Mouse (Mus musculus): ENCODE data around the gene Snx17. TPM values are rescaled to one million over a fixed set of nuclear protein-coding genes. Genes with fewer than 3 reads are reported as not detected.

The Snx17 gene
- polyA plus RNA-seq (2016; fragmentation: Nextera tagmentation; extraction: Ambion mirVana) = 140 and 145 TPM in 2 replicates

DNA sequence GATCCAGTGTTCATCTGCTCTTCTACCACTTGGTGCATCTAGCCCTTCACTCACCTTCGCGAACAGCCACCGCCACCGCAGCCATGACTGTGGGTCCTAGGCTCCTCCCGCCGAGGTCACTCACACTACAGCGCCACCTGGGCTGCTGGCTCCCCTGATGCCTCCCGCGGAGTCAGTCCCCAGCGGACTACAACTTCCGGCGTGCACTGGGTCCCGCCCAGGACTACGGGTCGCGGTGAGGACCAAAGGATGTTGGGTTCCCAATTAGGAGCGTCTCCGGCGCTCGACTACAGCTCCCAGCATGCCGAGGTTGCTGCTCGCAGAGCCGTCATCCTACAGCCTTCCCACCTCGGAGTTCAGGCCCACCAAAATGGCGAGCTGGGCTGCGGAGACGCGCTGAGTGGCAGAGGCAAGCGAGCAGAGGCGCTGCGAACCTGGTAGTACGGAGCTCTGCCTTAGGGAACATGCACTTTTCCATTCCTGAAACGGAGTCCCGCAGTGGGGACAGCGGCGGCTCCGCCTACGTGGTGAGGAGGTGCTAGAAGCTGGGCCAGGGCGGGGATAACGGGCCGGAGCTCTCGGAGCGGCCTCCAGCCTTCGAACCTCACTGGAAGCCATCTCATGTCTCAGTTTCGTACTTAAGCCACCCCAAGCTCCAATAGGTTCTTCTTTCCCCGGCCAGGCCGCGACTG, at the start of gene Snx17, which contains the start of gene Eif2b4:
TSS of gene Snx17 (plus strand) at position 289 of the 692 bp plus-strand sequence.
TSS of gene Eif2b4 (minus strand) at position 492 of the 692 bp plus-strand sequence.
- H3K4me2 ChIP-seq (replicated peaks) = peak within 1 kb of the TSS; percentile 87
- no peaks in the 10 kb centered on the region for H3K27me3 ChIP-seq
- under 1% methylated on average over 48 of the region's 48 CpGs for WGBS
- peak within 1 kb of the TSS; percentile 83 for H3K27ac ChIP-seq
- H3K4me3 ChIP-seq = peak within 1 kb of the TSS; percentile 80
- no peaks in the 10 kb centered on the region for H3K9me3 ChIP-seq (replicated peaks)
- peak within 1 kb of the TSS; percentile 85 for H3K9ac ChIP-seq
- peaks cover 65% of the 10 kb centered on the region for H3K36me3 ChIP-seq
- ATAC-seq (ENCODE audit: low FRiP score) = peak; percentile 95
- H3K4me1 ChIP-seq = peaks cover 22% of the 10 kb centered on the region

DNA sequence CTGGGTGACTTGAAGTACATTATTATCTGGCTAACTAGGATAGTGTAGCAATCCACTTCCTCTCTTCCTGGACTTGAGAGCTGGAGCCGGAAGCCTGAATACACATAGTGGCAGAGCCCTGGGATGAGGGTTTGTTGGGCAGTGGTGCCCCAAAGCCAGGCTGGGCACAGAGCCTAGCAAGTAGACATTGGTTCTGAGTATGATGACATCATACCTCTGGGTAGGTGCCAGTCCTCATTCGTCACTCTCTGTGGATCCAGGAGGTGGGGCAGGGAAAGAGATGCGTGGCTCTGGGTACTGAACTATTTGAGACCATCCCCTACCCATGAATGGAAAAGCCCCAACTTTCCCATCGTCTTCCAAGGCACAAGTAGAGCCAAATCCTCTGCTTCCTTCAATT, 43.2 kb upstream of the Snx17 start:
- ATAC-seq (ENCODE audit: low FRiP score) = no peak
- Histone ChIP-seq H3K4me1 (peaks cover 11% of the 10 kb centered on the region), H3K4me2 (replicated peaks) (no peak overlapping the region), H3K27ac (no peak overlapping the region), H3K4me3 (no peak overlapping the region), H3K9me3 (replicated peaks) (no peaks in the 10 kb centered on the region), H3K27me3 (no peaks in the 10 kb centered on the region), H3K9ac (no peak overlapping the region), H3K36me3 (peaks cover 25% of the 10 kb centered on the region)
- WGBS = 97% methylated on average over 4 of the region's 4 CpGs

DNA sequence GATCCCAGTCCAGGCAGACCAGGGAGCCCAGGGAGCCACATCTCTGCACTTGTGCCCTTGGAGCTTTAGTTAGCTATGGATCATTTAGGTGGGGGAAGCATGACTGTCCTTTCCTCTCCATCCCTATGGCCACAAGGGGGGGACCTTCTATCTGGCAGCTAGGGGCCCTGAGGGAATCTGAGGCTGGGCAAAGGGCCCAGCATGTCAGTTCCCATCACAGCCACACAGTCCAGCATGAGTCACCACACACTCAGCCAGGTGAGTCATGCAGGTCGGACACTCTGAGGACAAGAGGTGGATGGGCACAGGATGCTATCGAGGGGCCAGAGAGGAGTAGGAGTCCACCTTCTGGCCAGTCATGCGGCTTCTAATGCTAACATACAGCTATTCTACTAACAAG, 41.3 kb upstream of the Snx17 start:
- no peaks in the 10 kb centered on the region for H3K27me3 ChIP-seq

DNA sequence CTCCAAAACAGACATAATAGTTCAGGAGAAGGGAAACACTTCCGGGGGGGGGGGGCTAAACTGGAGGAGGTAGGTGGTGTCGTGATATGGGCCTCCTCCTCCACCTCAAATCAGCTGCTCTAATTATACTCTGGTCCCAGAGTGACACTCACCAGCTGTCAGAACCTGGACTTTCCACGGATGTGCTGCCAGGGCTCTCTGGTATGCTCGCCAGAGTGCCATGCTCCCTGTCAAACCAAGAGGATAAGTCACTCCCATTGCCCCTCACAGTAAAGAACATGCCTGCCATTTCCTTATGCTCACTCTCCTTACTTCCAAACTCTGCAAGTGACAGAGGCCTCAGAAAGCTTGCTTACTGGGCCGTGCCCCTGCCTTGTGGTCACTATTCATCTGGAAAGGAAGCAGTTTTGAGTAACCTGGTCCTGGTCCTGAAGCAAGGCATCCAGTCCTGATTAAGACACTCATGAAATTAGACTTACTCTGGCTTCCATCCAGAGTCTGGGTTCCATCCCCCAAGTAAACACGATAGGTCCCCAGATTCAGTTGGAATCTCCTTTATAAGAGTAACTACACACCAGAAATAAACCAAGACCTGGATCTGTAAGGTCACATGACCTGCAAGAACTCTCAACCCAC, 39.4 kb upstream of the Snx17 start:
- Histone ChIP-seq H3K4me1 (peaks cover 11% of the 10 kb centered on the region), H3K4me2 (replicated peaks) (peak overlapping the region; percentile 78), H3K9me3 (replicated peaks) (no peaks in the 10 kb centered on the region), H3K36me3 (peaks cover 38% of the 10 kb centered on the region), H3K27ac (no peak overlapping the region), H3K4me3 (peak overlapping the region; percentile 69), H3K9ac (peak overlapping the region; percentile 76), H3K27me3 (no peaks in the 10 kb centered on the region)
- 34% methylated on average over 6 of the region's 6 CpGs for WGBS
- peak; percentile 23; the same call in 1 of the 2 replicates for ATAC-seq (ENCODE audit: low FRiP score)

More for the DNA sequence above, 41.3 kb upstream of the Snx17 start:
- peaks cover 11% of the 10 kb centered on the region for H3K4me1 ChIP-seq
- H3K4me3 ChIP-seq = no peak overlapping the region
- 89% methylated on average over 3 of the region's 3 CpGs for WGBS
- no peak for ATAC-seq (ENCODE audit: low FRiP score)
- no peak overlapping the region for H3K9ac ChIP-seq
- H3K9me3 ChIP-seq (replicated peaks) = no peaks in the 10 kb centered on the region
- H3K4me2 ChIP-seq (replicated peaks) = no peak overlapping the region
- H3K36me3 ChIP-seq = peaks cover 19% of the 10 kb centered on the region
- H3K27ac ChIP-seq = no peak overlapping the region

DNA sequence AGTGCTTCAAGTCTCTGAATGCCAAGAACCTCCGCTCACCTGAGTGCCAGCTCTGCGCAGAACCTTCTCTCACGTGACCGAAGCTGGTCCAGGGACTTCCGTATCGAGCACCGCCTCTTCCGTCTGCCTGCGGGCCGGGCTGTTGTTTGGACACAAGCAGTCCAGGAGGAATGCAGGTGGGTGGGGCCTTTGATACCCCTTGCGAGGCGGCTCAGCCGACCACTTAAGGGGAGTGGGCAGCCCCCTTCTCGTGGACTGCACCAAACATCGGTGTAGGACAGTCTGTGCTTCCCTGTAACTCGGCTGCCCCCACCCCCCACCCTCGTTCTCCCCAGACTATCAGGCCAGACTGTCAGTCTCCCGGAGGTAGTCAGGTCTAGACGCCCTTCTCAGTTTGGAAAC, 38.9 kb upstream of the Snx17 start, which contains the start of gene Mpv17:
TSS of gene Mpv17 (minus strand) at position 100 of the 402 bp plus-strand sequence.
- Histone ChIP-seq H3K4me3 (peak within 1 kb of the TSS; percentile 69), H3K9ac (peak within 1 kb of the TSS; percentile 76), H3K36me3 (peaks cover 43% of the 10 kb centered on the region), H3K4me2 (replicated peaks) (peak within 1 kb of the TSS; percentile 78), H3K4me1 (peaks cover 11% of the 10 kb centered on the region), H3K27me3 (no peaks in the 10 kb centered on the region), H3K27ac (peak within 1 kb of the TSS; percentile 72), H3K9me3 (replicated peaks) (no peaks in the 10 kb centered on the region)
- peak; percentile 95 for ATAC-seq (ENCODE audit: low FRiP score)
- WGBS = under 1% methylated on average over 19 of the region's 19 CpGs

DNA sequence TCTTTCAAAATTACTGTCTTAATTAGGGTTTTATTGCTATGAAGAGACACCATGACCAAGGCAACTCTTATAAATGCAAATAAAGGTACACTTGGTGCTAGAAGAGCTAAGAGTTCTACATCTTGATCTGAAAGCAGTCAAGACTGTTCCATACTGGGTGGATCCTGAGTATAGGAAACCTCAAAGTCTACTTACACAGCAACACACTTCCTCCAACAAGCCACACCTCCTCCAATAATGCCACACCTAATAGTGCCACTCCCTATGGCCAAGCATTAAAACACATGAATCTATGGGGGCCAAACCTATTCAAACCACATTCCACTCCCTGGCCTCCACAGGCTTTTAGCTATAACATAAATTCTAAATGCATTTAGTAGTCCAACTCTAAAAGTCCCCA, 30.6 kb upstream of the Snx17 start:
- Histone ChIP-seq H3K36me3 (peaks cover 84% of the 10 kb centered on the region), H3K9ac (no peak overlapping the region), H3K9me3 (replicated peaks) (no peaks in the 10 kb centered on the region), H3K4me1 (no peaks in the 10 kb centered on the region), H3K27ac (no peak overlapping the region), H3K27me3 (no peaks in the 10 kb centered on the region), H3K4me3 (no peak overlapping the region), H3K4me2 (replicated peaks) (no peak overlapping the region)
- no peak for ATAC-seq (ENCODE audit: low FRiP score)

DNA sequence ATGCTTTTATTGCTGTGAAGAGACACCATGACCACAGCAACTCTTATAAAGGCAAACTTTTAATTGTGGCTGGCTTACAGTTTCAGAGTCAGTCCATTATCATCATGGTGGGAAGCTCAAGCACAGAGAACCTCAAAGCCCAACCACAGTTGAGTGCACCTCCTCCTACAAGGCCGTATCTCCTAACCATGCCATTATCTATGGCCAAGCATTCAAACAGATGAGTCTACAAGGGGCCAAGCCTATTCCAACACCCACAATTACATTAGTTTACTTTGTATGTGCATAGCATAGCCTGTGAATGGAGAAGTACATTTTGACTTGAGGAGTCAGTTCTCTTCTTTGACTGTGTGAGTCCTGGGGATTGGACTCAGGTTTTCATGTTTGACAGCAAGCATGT, 28.1 kb upstream of the Snx17 start:
- no peak overlapping the region for H3K27ac ChIP-seq
- no peak for ATAC-seq (ENCODE audit: low FRiP score)
- no peak overlapping the region for H3K4me2 ChIP-seq (replicated peaks)
- H3K4me1 ChIP-seq = no peaks in the 10 kb centered on the region
- no peak overlapping the region for H3K4me3 ChIP-seq
- peaks cover 84% of the 10 kb centered on the region for H3K36me3 ChIP-seq
- no peak overlapping the region for H3K9ac ChIP-seq
- H3K27me3 ChIP-seq = no peaks in the 10 kb centered on the region
- 88% methylated on average over 1 of the region's 1 CpGs for WGBS
- H3K9me3 ChIP-seq (replicated peaks) = no peaks in the 10 kb centered on the region

DNA sequence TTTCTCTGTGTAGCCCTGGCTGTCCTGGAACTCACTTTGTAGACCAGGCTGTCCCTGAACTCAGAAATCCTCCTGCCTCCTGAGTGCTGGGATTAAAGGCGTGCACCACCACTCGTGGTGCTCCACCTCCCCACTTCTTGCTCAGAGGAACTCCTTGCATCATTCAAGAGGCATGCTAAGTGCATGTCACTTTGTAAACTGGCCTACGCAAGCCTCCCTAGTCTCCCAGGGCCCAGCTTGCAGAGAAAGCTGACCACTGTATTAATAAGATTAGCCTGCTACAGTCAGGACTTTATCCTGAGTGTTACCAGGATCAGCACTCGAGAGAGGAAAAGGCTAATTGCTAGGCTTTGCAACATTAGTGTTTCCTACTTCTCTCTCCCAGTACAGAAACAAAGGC, 24.4 kb upstream of the Snx17 start:
- Histone ChIP-seq H3K4me3 (no peak overlapping the region), H3K9me3 (replicated peaks) (no peaks in the 10 kb centered on the region), H3K27ac (no peak overlapping the region), H3K9ac (no peak overlapping the region), H3K4me1 (no peaks in the 10 kb centered on the region), H3K36me3 (peaks cover 85% of the 10 kb centered on the region), H3K4me2 (replicated peaks) (no peak overlapping the region), H3K27me3 (no peaks in the 10 kb centered on the region)
- no peak for ATAC-seq (ENCODE audit: low FRiP score)
- WGBS = 94% methylated on average over 4 of the region's 4 CpGs

DNA sequence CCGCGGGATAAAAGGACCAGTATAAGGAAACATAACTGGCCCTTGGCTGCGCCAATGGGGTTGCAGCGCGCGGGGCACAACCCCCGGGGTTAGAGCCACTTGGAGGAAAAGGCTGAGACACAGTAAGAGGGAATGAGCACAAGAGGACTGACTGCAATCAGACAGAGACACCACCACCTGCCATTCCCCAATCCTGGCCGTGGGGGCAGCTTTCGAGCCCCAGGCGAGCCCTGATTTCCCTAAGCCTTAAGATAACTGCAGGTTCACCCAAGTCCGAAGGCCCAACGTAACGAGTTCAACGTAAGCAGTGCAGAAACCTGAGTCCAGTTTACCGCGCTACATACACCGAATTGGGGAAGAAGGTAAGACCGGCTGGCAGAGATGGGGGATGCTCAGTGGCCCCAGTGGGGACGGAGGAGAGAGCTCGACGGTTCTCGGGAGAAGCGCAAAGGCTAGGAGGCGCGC, 13.7 kb upstream of the Snx17 start:
- 0% methylated on average over 25 of the region's 25 CpGs for WGBS
- H3K9ac ChIP-seq = peak overlapping the region; percentile 87

DNA sequence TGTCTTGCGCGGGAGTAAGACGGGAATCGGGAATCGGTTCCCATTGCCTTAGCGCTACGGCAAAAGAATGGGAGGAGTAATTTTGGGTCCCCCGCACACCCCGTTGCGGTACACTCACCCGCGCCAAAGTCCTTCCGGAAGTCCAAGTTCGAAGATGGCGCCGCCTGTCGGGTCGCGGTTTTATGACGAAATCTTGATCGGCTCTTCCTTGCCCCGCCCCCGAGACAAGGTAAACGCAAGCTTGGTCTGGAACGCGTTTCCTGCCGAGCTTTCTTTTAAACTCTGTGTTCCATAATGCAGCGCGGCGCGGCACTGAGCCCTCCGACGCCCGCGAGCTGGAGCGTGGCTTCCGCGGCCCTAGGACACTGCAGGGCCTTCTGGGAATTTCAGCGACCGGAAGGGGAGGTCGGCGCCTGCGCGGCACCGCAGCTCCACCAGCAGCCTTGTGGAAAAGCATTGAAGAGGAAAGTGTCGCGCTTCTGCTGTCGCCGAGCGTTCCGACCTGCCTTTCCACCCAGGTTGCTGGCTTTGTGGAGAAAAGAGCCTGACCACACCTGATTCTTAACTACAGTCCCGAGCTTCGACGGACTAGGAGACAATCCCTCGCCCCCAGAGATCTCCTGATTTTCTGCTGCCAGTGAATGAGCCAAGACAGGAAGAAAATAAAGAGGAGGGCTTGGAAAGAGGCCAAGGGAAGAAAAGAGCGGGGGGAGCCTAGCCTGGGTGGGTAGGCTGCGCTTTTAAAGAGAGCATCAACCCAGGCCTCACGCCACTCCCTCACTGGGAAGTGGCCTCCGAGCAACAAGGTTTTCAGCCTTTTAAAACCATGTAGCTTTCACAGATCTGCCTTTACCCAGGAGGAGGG, 13.0 kb upstream of the Snx17 start, which contains the start of the genes Gm29609 and Gtf3c2:
TSS of gene Gm29609 (minus strand) at position 146 of the 865 bp plus-strand sequence.
TSS of gene Gtf3c2 (minus strand) at position 379 of the 865 bp plus-strand sequence.
- H3K27me3 ChIP-seq = no peaks in the 10 kb centered on the region
- 0 out of 2 replicates have a peak, but pooled peaks cover 2% of the 10 kb centered on the region for H3K36me3 ChIP-seq
- under 1% methylated on average over 59 of the region's 59 CpGs for WGBS
- ATAC-seq (ENCODE audit: low FRiP score) = peak; percentile 98
- H3K4me3 ChIP-seq = peak within 1 kb of the TSS; percentile 87
- peak within 1 kb of the TSS; percentile 97 for H3K27ac ChIP-seq
- no peaks in the 10 kb centered on the region for H3K9me3 ChIP-seq (replicated peaks)
- peak within 1 kb of the TSS; percentile 87 for H3K4me2 ChIP-seq (replicated peaks)
- peak within 1 kb of the TSS; percentile 87 for H3K9ac ChIP-seq
- H3K4me1 ChIP-seq = peaks cover 9% of the 10 kb centered on the region

More for the DNA sequence above, 13.7 kb upstream of the Snx17 start:
- H3K9me3 ChIP-seq (replicated peaks) = no peaks in the 10 kb centered on the region
- H3K27ac ChIP-seq = peak overlapping the region; percentile 97
- H3K4me2 ChIP-seq (replicated peaks) = peak overlapping the region; percentile 87
- H3K36me3 ChIP-seq = peaks cover 8% of the 10 kb centered on the region
- peaks cover 9% of the 10 kb centered on the region for H3K4me1 ChIP-seq
- peak overlapping the region; percentile 87 for H3K4me3 ChIP-seq
- H3K27me3 ChIP-seq = no peaks in the 10 kb centered on the region
- peak; percentile 79 for ATAC-seq (ENCODE audit: low FRiP score)

DNA sequence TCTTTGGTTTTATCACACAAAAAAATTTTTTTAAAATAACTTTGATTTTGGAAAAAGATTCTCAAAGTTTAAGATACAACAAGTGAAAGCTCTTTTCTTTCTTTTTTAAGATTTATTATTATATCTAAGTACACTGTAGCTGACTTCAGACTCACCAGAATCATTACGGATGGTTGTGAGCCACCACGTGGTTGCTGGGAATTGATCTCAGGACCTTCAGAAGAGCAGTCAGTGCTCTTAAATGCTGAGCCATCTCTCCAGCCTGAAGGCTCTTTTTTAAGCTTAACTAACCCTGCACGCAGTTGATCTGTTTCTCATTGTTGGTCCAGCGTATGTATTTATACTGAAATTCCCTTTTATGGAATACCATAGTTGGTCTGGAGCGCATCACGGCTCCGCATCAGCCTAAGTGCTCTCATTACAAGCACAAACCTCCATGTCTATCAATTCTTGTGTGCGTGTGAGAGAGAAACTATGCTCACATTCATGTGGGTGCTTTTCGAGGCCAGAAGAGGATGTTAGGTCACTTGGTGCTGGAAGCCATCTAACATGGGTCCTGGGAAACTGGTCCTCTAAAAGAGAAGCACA, 11.8 kb upstream of the Snx17 start:
- H3K4me3 ChIP-seq = no peak overlapping the region

More for the DNA sequence above, 11.8 kb upstream of the Snx17 start:
- WGBS = 94% methylated on average over 9 of the region's 9 CpGs
- H3K4me1 ChIP-seq = peaks cover 9% of the 10 kb centered on the region
- H3K27ac ChIP-seq = no peak overlapping the region
- no peaks in the 10 kb centered on the region for H3K27me3 ChIP-seq
- H3K9me3 ChIP-seq (replicated peaks) = no peaks in the 10 kb centered on the region
- H3K36me3 ChIP-seq = no peaks in the 10 kb centered on the region
- no peak for ATAC-seq (ENCODE audit: low FRiP score)
- no peak overlapping the region for H3K9ac ChIP-seq
- no peak overlapping the region for H3K4me2 ChIP-seq (replicated peaks)
